ENCODE assay signal across 8 mouse cellular contexts in the genomic region with DNA sequence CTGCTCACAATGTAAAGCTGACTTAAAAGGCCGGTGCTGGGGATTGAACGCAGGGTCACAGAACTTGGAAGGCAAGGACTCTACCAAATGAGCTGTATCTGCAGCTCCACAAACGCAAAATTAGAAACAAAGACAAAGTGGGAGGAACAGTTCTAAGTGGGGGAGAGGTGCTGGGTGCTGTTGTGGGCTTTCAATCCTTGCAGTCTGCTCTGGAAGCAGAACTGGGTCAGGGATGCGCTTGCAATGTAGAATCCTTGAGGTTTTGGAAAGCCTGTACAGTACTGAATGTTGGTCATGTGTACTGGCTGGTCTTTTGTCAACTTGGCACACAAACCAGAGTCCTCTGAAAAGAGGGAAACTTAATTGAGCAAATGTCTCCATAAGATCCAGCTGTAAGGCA. TPM values are rescaled to one million over a fixed set of nuclear protein-coding genes. Genes with fewer than 3 reads are reported as not detected.
DNase-seq lines count a peak whose midpoint lies in the region; ATAC-seq and TF ChIP-seq lines count a peak whose summit lies in the region.

No protein-coding gene starts in this region.

- H3K9me3 ChIP-seq in lung, embryonic 14.5 days (ENCODE audit: low read depth, low read length) = no peaks in the 10 kb centered on the region
- no peaks in the 10 kb centered on the region for H3K9me3 ChIP-seq in hindbrain, embryonic 10.5 days
- no peaks in the 10 kb centered on the region for H3K9me3 ChIP-seq in midbrain, embryonic 12.5 days

- H3K4me1 ChIP-seq in lung, embryonic 14.5 days (ENCODE audit: insufficient read depth) = 0 out of 2 replicates have a peak, but pooled peaks cover 6% of the 10 kb centered on the region
- H3K4me1 ChIP-seq in bone marrow macrophage, adult 2 months (ENCODE audit: control insufficient read depth, insufficient read depth, low read length) = peaks cover 15% of the 10 kb centered on the region
- peaks cover 31% of the 10 kb centered on the region for H3K4me1 ChIP-seq in hindbrain, embryonic 10.5 days (replicated peaks)
- peaks cover 31% of the 10 kb centered on the region for H3K4me1 ChIP-seq in midbrain, embryonic 12.5 days

- no peak for ATAC-seq in lung, embryonic 14.5 days (ENCODE audit: insufficient read depth)
- no peak for ATAC-seq in midbrain, embryonic 12.5 days (ENCODE audit: low FRiP score, low read depth)

- H3K27ac ChIP-seq in lung, embryonic 14.5 days (ENCODE audit: low read depth) = no peak overlapping the region
- H3K27ac ChIP-seq in bone marrow macrophage, adult 2 months (ENCODE audit: insufficient read depth, low read depth, low read length) = no peak overlapping the region
- peak overlapping the region; percentile 99 for H3K27ac ChIP-seq in hindbrain, embryonic 10.5 days
- peak overlapping the region; percentile 96; the same call in 1 of the 2 replicates for H3K27ac ChIP-seq in midbrain, embryonic 12.5 days (replicated peaks)

- H3K9ac ChIP-seq in lung, embryonic 14.5 days = peak overlapping the region; percentile 98
- peak overlapping the region; percentile 97 for H3K9ac ChIP-seq in midbrain, embryonic 12.5 days (replicated peaks)

- peaks cover 14% of the 10 kb centered on the region for H3K36me3 ChIP-seq in lung, embryonic 14.5 days (ENCODE audit: insufficient read depth)
- peaks cover 39% of the 10 kb centered on the region for H3K36me3 ChIP-seq in hindbrain, embryonic 10.5 days
- H3K36me3 ChIP-seq in midbrain, embryonic 12.5 days = peaks cover 22% of the 10 kb centered on the region

- H3K4me3 ChIP-seq in lung, embryonic 14.5 days (ENCODE audit: low read depth, low read length) = peak overlapping the region; percentile 99
- H3K4me3 ChIP-seq in bone marrow macrophage, adult 2 months (ENCODE audit: insufficient read depth, low read length) = peak overlapping the region; percentile 87
- peak overlapping the region; percentile 99 for H3K4me3 ChIP-seq in hindbrain, embryonic 10.5 days
- H3K4me3 ChIP-seq in midbrain, embryonic 12.5 days = peak overlapping the region; percentile 96

- TF ChIP-seq POLR2A in bone marrow macrophage, adult 2 months (IDR thresholded peaks at IDR 0.05; ENCODE audit: borderline replicate concordance, low read depth, low read length) = no peak

- H3K4me2 ChIP-seq in lung, embryonic 14.5 days = peak overlapping the region; percentile 92
- H3K4me2 ChIP-seq in midbrain, embryonic 12.5 days (replicated peaks) = peak overlapping the region; percentile 91

- H3K27me3 ChIP-seq in lung, embryonic 14.5 days (ENCODE audit: insufficient read depth, low read length) = no peaks in the 10 kb centered on the region
- H3K27me3 ChIP-seq in hindbrain, embryonic 10.5 days (ENCODE audit: insufficient read depth, poor library complexity, severe bottlenecking) = no peaks in the 10 kb centered on the region
- no peaks in the 10 kb centered on the region for H3K27me3 ChIP-seq in midbrain, embryonic 12.5 days

- no peak for TF ChIP-seq CTCF in lung, embryonic 14.5 days (IDR thresholded peaks at IDR 0.05; ENCODE audit: low read depth)
- TF ChIP-seq CTCF in bone marrow macrophage, adult 2 months (IDR thresholded peaks at IDR 0.05; ENCODE audit: low read depth, low read length) = no peak

- DNase-seq in lung, embryonic 14.5 days = peak; percentile 6
- DNase-seq in lung, adult 18-20 months = no peak
- no peak for DNase-seq in hindbrain, embryonic 10.5 days (ENCODE audit: low spot score)
- no peak for DNase-seq in ovary, postnatal 14 days (ENCODE audit: low spot score)
- DNase-seq in kidney, postnatal 36 days = no peak
- DNase-seq in spleen, postnatal 4 days (ENCODE audit: low spot score in 2 of 2) = no peak

- 7% methylated on average over 4 of the region's 4 CpGs for WGBS in lung, embryonic 14.5 days
- WGBS in hindbrain, embryonic 10.5 days = 12% methylated on average over 4 of the region's 4 CpGs
- WGBS in midbrain, embryonic 12.5 days = 12% methylated on average over 4 of the region's 4 CpGs

RNA-seq across cellular contexts. Expression of a gene that starts 0.9 kb away (rescaled TPM):
- 3.0 and 3.4 TPM in 2 replicates for polyA plus RNA-seq in lung, embryonic 14.5 days (2014; fragmentation: Nextera tagmentation; extraction: Ambion mirVana)
- polyA plus RNA-seq in bone marrow macrophage, adult 2 months (2012; ENCODE audit: insufficient read depth, insufficient read length, missing spikeins) = 2.8 and 3.3 TPM in 2 replicates
- 2.8 and 3.3 TPM in 2 replicates for polyA plus RNA-seq in hindbrain, embryonic 10.5 days (2016; fragmentation: Nextera tagmentation; extraction: Ambion mirVana)
- 5.0 TPM in 2 replicates for polyA plus RNA-seq in midbrain, embryonic 12.5 days (2016; fragmentation: Nextera tagmentation; extraction: Ambion mirVana)

RNA-seq across cellular contexts. Expression of a gene that starts 1.0 kb away (rescaled TPM):
- polyA plus RNA-seq in lung, embryonic 14.5 days (2014; fragmentation: Nextera tagmentation; extraction: Ambion mirVana) = 68.8 and 72.1 TPM in 2 replicates
- polyA plus RNA-seq in bone marrow macrophage, adult 2 months (2012; ENCODE audit: insufficient read depth, insufficient read length, missing spikeins) = 20.2 and 22.5 TPM in 2 replicates
- 107 TPM in 2 replicates for polyA plus RNA-seq in hindbrain, embryonic 10.5 days (2016; fragmentation: Nextera tagmentation; extraction: Ambion mirVana)
- 98.2 and 101 TPM in 2 replicates for polyA plus RNA-seq in midbrain, embryonic 12.5 days (2016; fragmentation: Nextera tagmentation; extraction: Ambion mirVana)

RNA-seq across cellular contexts. Expression of a gene that starts 44.8 kb away (rescaled TPM):
- 112 and 114 TPM in 2 replicates for polyA plus RNA-seq in lung, embryonic 14.5 days (2014; fragmentation: Nextera tagmentation; extraction: Ambion mirVana)
- 60.7 and 61.3 TPM in 2 replicates for polyA plus RNA-seq in bone marrow macrophage, adult 2 months (2012; ENCODE audit: insufficient read depth, insufficient read length, missing spikeins)
- polyA plus RNA-seq in hindbrain, embryonic 10.5 days (2016; fragmentation: Nextera tagmentation; extraction: Ambion mirVana) = 135 and 149 TPM in 2 replicates
- 162 TPM in 2 replicates for polyA plus RNA-seq in midbrain, embryonic 12.5 days (2016; fragmentation: Nextera tagmentation; extraction: Ambion mirVana)

Comparison
In these comparisons a context has a peak if more than half of its experiments do, and no peak if none do; other contexts are left out.
1. H3K27ac ChIP-seq: peak in hindbrain, embryonic 10.5 days (single experiment) and midbrain, embryonic 12.5 days (single experiment); none in lung, embryonic 14.5 days (single experiment) and bone marrow macrophage, adult 2 months (single experiment).
2. Peak in every context shown above with its lines, with median percentiles within 50 percentile points of each other: H3K4me3 ChIP-seq.